Mouse (Mus musculus) forebrain, embryonic 12.5 days (tissue): ENCODE measurements at regions not wholly inside any gene's neighbourhood (a gene's known extent, or its start where the extent isn't known, plus 50 kb on each side); places are given as distances from the start of the nearest gene placed in this dataset.

Experiments used
- ATAC-seq: fragments of 200-750 bp; cut with Nextera tagmentation; 2 replicates; pipeline ENCODE4 v1.8.0; 2017; ENCODE audit warnings: moderate TSS enrichment; ENCODE audit not compliant: low FRiP score
- H3K27ac ChIP-seq: fragments of 300-500 bp; sonication (generic); 2 replicates; pipeline ENCODE4 v1.5.1; 2016; ENCODE audit warnings: mild to moderate bottlenecking
- H3K27me3 ChIP-seq: fragments of 300-500 bp; sonication (generic); 2 replicates; pipeline ENCODE4 v1.6.1; 2016; ENCODE audit warnings: mild to moderate bottlenecking
- H3K36me3 ChIP-seq: fragments of 300-500 bp; sonication (generic); replicated peaks from 2 replicates; pipeline ENCODE4 v1.6.1; 2016; ENCODE audit warnings: mild to moderate bottlenecking
- H3K4me1 ChIP-seq: fragments of 300-500 bp; sonication (generic); 2 replicates; pipeline ENCODE4 v1.6.1; 2016
- H3K4me2 ChIP-seq: fragments of 300-500 bp; sonication (generic); 2 replicates; pipeline ENCODE4 v1.6.1; 2016; ENCODE audit warnings: mild to moderate bottlenecking, moderate library complexity
- H3K4me3 ChIP-seq: fragments of 300-500 bp; sonication (generic); replicated peaks from 2 replicates; pipeline ENCODE4 v1.5.1; 2016; ENCODE audit warnings: mild to moderate bottlenecking
- H3K9ac ChIP-seq: fragments of 300-500 bp; sonication (generic); 2 replicates; pipeline ENCODE4 v1.6.1; 2016; ENCODE audit warnings: mild to moderate bottlenecking
- H3K9me3 ChIP-seq: fragments of 300-500 bp; sonication (generic); 2 replicates; pipeline ENCODE4 v1.6.1; 2016
- WGBS: fragments of 180-500 bp; shearing (Covaris S2); methylation state at CpG from one replicate; pipeline ENCODE4 v1.1.7; 2016; 5-methylcytosine and 5-hydroxymethylcytosine counted together

DNA sequence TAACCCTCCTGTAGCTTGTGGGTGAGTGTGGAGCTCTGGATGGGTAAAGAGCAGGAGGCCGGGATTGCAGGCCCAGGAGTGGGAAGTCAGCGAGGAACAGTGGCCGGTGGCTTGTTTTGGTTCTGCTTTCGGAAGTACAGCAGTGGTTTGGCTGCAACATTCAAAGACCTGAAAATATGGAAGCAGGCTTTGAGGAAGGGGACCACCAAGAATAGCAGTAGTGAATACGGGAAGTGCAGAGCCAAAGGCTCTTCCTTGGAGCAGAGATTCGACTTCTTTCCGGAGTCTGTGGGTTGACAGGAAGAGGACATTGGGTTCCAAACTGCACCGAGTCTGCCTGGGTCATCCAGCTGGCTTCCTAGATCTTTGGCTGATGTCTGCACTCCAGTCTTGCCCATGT, 209.1 kb upstream of the Klf4 start:
- WGBS, result 92% methylated on average over 8 of the region's 8 CpGs
- Histone ChIP-seq H3K27me3 (no peaks in the 10 kb centered on the region), H3K36me3 (no peaks in the 10 kb centered on the region), H3K4me1 (no peaks in the 10 kb centered on the region), H3K9ac (no peak overlapping the region), H3K9me3 (no peaks in the 10 kb centered on the region), H3K4me2 (no peak overlapping the region), H3K27ac (no peak overlapping the region), H3K4me3 (no peak overlapping the region)
- ATAC-seq, result no peak

DNA sequence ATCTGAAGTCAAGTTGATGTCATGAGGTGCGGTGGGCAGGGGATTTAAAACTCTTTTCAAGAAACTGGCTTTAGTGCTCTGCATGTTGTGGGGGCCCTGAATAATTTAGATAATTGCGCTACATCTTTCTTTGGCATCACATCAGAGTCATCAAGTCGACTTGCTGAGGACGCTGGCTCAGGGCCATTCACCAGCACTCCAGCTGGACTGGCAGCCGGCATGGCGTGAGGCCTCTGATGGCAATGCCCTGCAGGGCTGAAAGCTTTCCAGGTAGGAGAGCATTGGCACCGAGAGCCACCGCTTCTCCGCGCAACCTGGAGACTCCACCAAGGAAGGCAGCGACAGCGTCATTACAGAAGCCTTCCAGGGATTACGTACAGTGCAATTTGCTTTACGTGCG, 207.8 kb upstream of the Klf4 start:
- 88% methylated on average over 15 of the region's 15 CpGs for WGBS
- no peak for ATAC-seq
- no peaks in the 10 kb centered on the region for H3K4me1 ChIP-seq

GRCm38 (mm10) chr4:55738714-55739113, 206.4 kb upstream of the Klf4 start:
- WGBS, result 100% methylated on average over 1 of the region's 1 CpGs
- no peak for ATAC-seq

More for the DNA sequence above, 207.8 kb upstream of the Klf4 start:
- no peak overlapping the region for H3K9ac ChIP-seq
- H3K9me3 ChIP-seq, result no peaks in the 10 kb centered on the region
- H3K4me3 ChIP-seq, result no peak overlapping the region
- H3K27me3 ChIP-seq, result no peaks in the 10 kb centered on the region
- H3K4me2 ChIP-seq, result no peak overlapping the region
- no peak overlapping the region for H3K27ac ChIP-seq
- no peaks in the 10 kb centered on the region for H3K36me3 ChIP-seq

GRCm38 (mm10) chr4:55735453-55735852, 203.2 kb upstream of the Klf4 start:
- ATAC-seq, result no peak
- Histone ChIP-seq H3K9me3 (no peaks in the 10 kb centered on the region), H3K27ac (no peak overlapping the region), H3K4me1 (no peaks in the 10 kb centered on the region), H3K27me3 (no peaks in the 10 kb centered on the region), H3K9ac (no peak overlapping the region), H3K36me3 (no peaks in the 10 kb centered on the region), H3K4me3 (no peak overlapping the region), H3K4me2 (no peak overlapping the region)
- 64% methylated on average over 3 of the region's 3 CpGs for WGBS

More at GRCm38 (mm10) chr4:55738714-55739113, 206.4 kb upstream of the Klf4 start:
- no peak overlapping the region for H3K4me3 ChIP-seq
- no peak overlapping the region for H3K9ac ChIP-seq
- no peak overlapping the region for H3K27ac ChIP-seq
- no peaks in the 10 kb centered on the region for H3K36me3 ChIP-seq
- no peaks in the 10 kb centered on the region for H3K9me3 ChIP-seq
- H3K4me2 ChIP-seq, result no peak overlapping the region
- H3K4me1 ChIP-seq, result no peaks in the 10 kb centered on the region
- no peaks in the 10 kb centered on the region for H3K27me3 ChIP-seq

DNA sequence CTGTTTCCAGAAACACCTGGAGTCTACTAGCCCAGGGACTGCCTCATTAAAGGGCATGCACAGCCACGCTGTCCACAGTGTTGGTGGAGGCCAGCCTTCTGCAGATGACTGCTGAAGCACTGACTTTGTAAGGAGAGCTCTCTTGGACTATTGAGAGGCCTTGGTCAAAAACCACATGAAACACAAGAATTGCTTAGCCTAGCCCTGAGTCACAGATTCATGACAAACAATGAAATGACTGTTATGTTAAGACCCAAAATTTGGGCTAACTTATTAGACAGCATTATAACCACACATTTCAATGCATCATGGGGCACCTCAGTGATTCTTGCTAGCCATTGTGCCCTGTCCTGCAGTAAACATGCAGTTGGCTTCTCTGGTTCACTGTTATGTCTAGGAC, 202.1 kb upstream of the Klf4 start:
- WGBS, result 84% methylated on average over 1 of the region's 1 CpGs
- H3K4me3 ChIP-seq, result no peak overlapping the region
- no peak overlapping the region for H3K27ac ChIP-seq
- no peaks in the 10 kb centered on the region for H3K36me3 ChIP-seq
- H3K4me1 ChIP-seq, result no peaks in the 10 kb centered on the region; the same call in 1 of the 2 replicates
- H3K27me3 ChIP-seq, result no peaks in the 10 kb centered on the region
- no peak overlapping the region for H3K9ac ChIP-seq
- no peaks in the 10 kb centered on the region for H3K9me3 ChIP-seq
- ATAC-seq, result no peak
- H3K4me2 ChIP-seq, result no peak overlapping the region

GRCm38 (mm10) chr4:55733223-55733622, 201.0 kb upstream of the Klf4 start:
- Histone ChIP-seq H3K4me2 (no peak overlapping the region), H3K36me3 (no peaks in the 10 kb centered on the region), H3K4me3 (no peak overlapping the region), H3K27ac (no peak overlapping the region), H3K9me3 (no peaks in the 10 kb centered on the region), H3K9ac (no peak overlapping the region), H3K27me3 (no peaks in the 10 kb centered on the region), H3K4me1 (no peaks in the 10 kb centered on the region; the same call in 1 of the 2 replicates)
- no peak for ATAC-seq
- 72% methylated on average over 4 of the region's 4 CpGs for WGBS

- no peak overlapping the region for H3K4me3 ChIP-seq
- no peaks in the 10 kb centered on the region for H3K27me3 ChIP-seq
- H3K36me3 ChIP-seq, result no peaks in the 10 kb centered on the region
- H3K9me3 ChIP-seq, result no peaks in the 10 kb centered on the region
- no peak overlapping the region for H3K9ac ChIP-seq
- 63% methylated on average over 4 of the region's 4 CpGs for WGBS
- H3K4me1 ChIP-seq, result no peaks in the 10 kb centered on the region; the same call in 1 of the 2 replicates
- H3K27ac ChIP-seq, result no peak overlapping the region
- no peak for ATAC-seq
- H3K4me2 ChIP-seq, result no peak overlapping the region
Observed at GRCm38 (mm10) chr4:55732006-55732405, 199.7 kb upstream of the Klf4 start.

DNA sequence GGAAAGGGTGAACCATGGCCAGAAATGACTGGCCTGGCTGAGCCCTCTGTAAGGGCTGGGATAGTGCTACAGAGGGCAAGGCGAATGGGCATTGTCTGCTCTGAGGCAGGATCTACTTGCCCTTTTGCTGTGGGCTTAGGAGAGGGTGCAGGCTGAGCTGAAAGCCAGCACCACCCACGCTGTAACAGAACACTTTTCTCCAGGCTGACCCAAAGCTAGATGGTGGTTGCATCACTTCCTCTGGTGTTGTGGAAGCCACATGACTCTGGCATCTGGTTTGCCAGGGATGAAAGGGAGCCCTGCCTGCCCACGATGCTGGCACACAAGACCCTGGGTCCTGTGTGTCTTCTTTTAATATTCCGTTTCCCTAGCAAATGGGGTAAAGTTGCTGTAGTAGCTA, 198.0 kb upstream of the Klf4 start:
- H3K4me3 ChIP-seq, result no peak overlapping the region
- WGBS, result 82% methylated on average over 4 of the region's 4 CpGs
- H3K9ac ChIP-seq, result no peak overlapping the region
- no peak overlapping the region for H3K4me2 ChIP-seq
- no peaks in the 10 kb centered on the region; the same call in 1 of the 2 replicates for H3K4me1 ChIP-seq
- no peaks in the 10 kb centered on the region for H3K36me3 ChIP-seq
- H3K27ac ChIP-seq, result no peak overlapping the region
- no peak for ATAC-seq
- no peaks in the 10 kb centered on the region for H3K9me3 ChIP-seq
- H3K27me3 ChIP-seq, result no peaks in the 10 kb centered on the region

DNA sequence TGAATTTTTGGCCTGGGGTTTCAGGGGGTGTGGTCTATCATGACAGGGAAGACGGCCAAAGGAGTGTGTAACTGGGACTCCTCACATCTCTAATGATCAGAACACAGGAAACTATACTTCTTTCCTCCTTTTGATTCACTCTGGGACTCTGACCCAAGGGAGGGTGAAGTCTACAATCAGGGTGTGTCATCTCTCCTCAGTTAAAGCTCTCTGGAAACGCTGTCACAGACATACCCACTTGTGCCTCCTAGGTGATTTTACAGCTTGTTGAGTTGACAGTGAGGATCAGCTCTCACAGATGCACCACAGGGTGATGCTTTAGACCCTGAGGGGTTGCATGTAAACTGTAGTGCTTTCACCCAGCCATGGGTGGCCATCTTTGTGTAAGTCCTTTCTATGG, 194.9 kb upstream of the Klf4 start:
- no peaks in the 10 kb centered on the region for H3K36me3 ChIP-seq
- no peak overlapping the region for H3K4me3 ChIP-seq
- no peak overlapping the region for H3K4me2 ChIP-seq
- no peaks in the 10 kb centered on the region for H3K27me3 ChIP-seq
- peaks cover 3% of the 10 kb centered on the region for H3K4me1 ChIP-seq
- H3K9ac ChIP-seq, result no peak overlapping the region
- 87% methylated on average over 2 of the region's 2 CpGs for WGBS
- ATAC-seq, result no peak
- H3K9me3 ChIP-seq, result no peaks in the 10 kb centered on the region
- no peak overlapping the region for H3K27ac ChIP-seq

- no peaks in the 10 kb centered on the region for H3K9me3 ChIP-seq
- no peak for ATAC-seq
- no peak overlapping the region for H3K27ac ChIP-seq
- H3K27me3 ChIP-seq, result no peaks in the 10 kb centered on the region
- H3K4me3 ChIP-seq, result no peak overlapping the region
- peaks cover 3% of the 10 kb centered on the region for H3K4me1 ChIP-seq
- no peaks in the 10 kb centered on the region for H3K36me3 ChIP-seq
- H3K4me2 ChIP-seq, result no peak overlapping the region
- WGBS, result 88% methylated on average over 19 of the region's 19 CpGs
- H3K9ac ChIP-seq, result no peak overlapping the region
Observed at GRCm38 (mm10) chr4:55726081-55726480, 193.8 kb upstream of the Klf4 start.

- ATAC-seq, result no peak
- H3K9me3 ChIP-seq, result no peaks in the 10 kb centered on the region
- peaks cover 3% of the 10 kb centered on the region; the same call in 1 of the 2 replicates for H3K4me1 ChIP-seq
- no peak overlapping the region for H3K9ac ChIP-seq
- WGBS, result 83% methylated on average over 1 of the region's 1 CpGs
- H3K4me3 ChIP-seq, result no peak overlapping the region
- H3K27ac ChIP-seq, result no peak overlapping the region
- H3K36me3 ChIP-seq, result no peaks in the 10 kb centered on the region
- H3K4me2 ChIP-seq, result no peak overlapping the region
- H3K27me3 ChIP-seq, result no peaks in the 10 kb centered on the region
Observed at GRCm38 (mm10) chr4:55724286-55724685, 192.0 kb upstream of the Klf4 start.

DNA sequence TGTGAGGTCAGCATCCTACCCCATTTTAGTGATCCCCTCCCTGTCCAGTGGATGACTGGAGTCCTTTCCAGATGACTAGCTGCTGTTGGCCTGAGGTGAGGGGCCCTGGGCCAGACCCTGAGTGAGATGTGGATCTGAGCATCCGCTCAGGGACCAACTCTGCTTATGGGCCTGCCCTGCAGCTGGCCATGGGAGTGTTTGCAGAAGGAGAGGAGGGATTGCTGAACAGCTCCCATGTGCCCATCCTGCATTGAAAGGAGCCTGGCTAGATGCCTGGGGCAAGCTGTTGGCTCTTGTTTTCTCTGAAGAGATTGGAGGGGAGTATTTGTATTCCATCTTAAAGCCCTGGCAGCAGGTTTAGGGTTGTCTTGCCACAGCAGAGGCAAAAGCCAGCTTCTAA, 190.9 kb upstream of the Klf4 start:
- no peak for ATAC-seq
- 90% methylated on average over 1 of the region's 1 CpGs for WGBS
- no peaks in the 10 kb centered on the region for H3K36me3 ChIP-seq
- H3K27me3 ChIP-seq, result no peaks in the 10 kb centered on the region
- no peak overlapping the region for H3K27ac ChIP-seq
- H3K4me3 ChIP-seq, result no peak overlapping the region
- H3K4me2 ChIP-seq, result no peak overlapping the region
- no peak overlapping the region for H3K9ac ChIP-seq
- no peaks in the 10 kb centered on the region for H3K9me3 ChIP-seq
- peaks cover 3% of the 10 kb centered on the region; the same call in 1 of the 2 replicates for H3K4me1 ChIP-seq

- Histone ChIP-seq H3K9me3 (no peaks in the 10 kb centered on the region), H3K4me1 (peaks cover 3% of the 10 kb centered on the region; the same call in 1 of the 2 replicates), H3K36me3 (no peaks in the 10 kb centered on the region), H3K9ac (no peak overlapping the region), H3K27me3 (no peaks in the 10 kb centered on the region), H3K4me3 (no peak overlapping the region), H3K4me2 (no peak overlapping the region), H3K27ac (no peak overlapping the region)
- 80% methylated on average over 8 of the region's 8 CpGs for WGBS
- ATAC-seq, result no peak
Observed at GRCm38 (mm10) chr4:55722388-55722787, 190.1 kb upstream of the Klf4 start.
